Mouse (Mus musculus): ENCODE results near the gene Tmem8.

Gene Tmem8

GRCm38 (mm10) chr17:26149056-26149455 lies 36.0 kb downstream of the Tmem8 start:
- no peak for DNase-seq

DNA sequence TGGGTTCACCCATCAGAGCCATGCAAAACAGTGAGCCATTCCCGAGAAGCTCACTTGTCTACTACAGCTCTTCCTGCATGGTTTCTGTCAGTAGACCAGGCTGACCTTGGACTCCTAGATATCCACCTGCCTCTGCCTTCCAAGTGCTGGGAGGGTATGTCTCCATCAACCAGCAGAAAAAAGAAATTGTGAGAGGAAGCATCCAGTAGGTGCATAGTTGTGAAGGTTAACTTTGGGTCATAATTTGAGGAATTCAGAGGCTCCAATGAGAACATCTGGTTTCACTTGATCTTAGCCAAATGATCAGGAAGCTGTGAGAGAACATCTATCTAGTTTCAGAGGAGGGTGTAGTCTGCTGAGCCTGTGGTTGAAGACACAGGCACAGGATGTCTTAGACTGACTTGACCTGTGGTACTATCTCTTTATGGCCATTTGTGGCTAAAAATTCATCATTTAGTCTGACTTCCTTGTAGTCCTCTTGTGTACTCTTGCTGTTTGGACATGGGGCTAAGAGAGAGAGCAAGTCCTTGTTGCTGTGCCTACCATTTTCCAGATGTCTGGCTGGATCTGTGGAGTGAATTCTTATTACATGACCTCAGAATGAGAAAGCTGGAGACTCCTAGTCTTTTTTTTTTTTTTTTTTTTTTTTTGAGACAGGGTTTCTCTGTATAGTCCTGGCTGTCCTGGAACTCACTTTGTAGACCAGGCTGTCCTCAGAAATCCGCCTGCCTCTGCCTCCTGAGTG lies 39.0 kb downstream of the Tmem8 start:
- DNase-seq = no peak

GRCm38 (mm10) chr17:26162736-26163135 lies 49.6 kb downstream of the Tmem8 start:
- DNase-seq = no peak

DNA sequence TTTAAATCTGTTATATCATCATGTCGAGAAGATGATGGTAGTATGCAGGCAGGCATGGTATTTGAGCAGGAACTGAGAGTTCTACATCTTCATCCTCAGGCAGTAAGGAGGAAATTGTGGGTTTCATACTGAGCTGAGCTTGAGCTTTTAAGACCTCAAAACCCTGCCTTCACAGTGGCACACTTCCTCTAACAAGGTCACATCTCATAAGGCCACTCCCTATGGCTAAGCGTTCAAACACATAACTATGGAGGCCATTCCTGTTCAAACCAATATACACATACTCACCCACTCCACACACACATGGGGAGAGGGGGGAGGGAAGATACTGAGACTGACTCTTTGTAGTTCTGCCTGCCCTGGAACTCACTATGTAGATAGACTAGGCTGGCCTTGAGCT lies 54.9 kb downstream of the Tmem8 start:
- no peak for DNase-seq
